Mouse (Mus musculus): ENCODE results near the gene Zfp276.

The Zfp276 gene

DNA sequence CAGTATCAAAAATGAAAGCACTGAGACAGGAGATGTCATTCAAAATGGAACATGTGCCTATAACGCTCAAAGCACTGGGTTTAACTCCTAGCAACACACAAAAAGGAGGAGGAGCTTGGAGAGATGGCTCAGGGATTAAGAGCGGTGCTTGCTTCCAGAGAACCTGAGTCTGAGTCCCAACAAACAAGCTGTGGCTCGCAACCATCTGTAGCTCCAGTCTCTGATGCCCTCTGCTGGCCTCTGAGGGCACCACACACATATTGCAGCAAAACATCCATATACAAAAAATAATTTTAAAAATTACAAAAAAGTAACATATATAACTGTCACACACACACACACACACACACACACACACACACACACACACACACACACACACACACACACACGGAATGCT lies 36.2 kb downstream of the Zfp276 start:
- DNase-seq (ENCODE audit: low spot score in 2 of 2) = peak in 1 of 2 experiments; percentile 33

GRCm38 (mm10) chr8:123290679-123291078 lies 36.7 kb downstream of the Zfp276 start:
- DNase-seq (ENCODE audit: low spot score in 2 of 2) = no peak

- no peak for DNase-seq (ENCODE audit: low spot score in 2 of 2)
Measured at GRCm38 (mm10) chr8:123291716-123292115, 37.7 kb downstream of the Zfp276 start.

- DNase-seq (ENCODE audit: low spot score in 2 of 2) = no peak
Measured at GRCm38 (mm10) chr8:123292281-123292680, 38.3 kb downstream of the Zfp276 start.

- no peak for DNase-seq (ENCODE audit: low spot score in 2 of 2)
Measured at GRCm38 (mm10) chr8:123292785-123293184, 38.8 kb downstream of the Zfp276 start.

DNA sequence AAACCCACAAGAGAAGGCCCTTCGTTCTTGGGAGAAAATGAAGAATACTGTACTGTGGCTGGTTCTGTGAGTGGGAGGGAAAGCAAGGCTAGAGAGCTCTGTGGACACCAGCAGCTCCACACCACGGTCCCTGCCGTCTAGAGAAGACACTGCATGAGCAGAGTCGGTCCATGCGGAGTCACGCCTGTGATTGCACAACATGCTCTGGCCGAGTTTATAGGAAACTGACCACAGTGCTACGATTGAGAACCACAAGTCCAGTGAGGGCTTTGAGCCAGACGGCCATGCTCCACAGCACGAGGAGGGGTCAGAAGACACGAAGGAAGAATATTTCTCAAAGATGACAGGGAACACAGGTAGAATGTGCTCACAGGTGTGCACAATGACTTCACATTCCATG lies 44.3 kb downstream of the Zfp276 start:
- no peak for DNase-seq (ENCODE audit: low spot score in 2 of 2)

DNA sequence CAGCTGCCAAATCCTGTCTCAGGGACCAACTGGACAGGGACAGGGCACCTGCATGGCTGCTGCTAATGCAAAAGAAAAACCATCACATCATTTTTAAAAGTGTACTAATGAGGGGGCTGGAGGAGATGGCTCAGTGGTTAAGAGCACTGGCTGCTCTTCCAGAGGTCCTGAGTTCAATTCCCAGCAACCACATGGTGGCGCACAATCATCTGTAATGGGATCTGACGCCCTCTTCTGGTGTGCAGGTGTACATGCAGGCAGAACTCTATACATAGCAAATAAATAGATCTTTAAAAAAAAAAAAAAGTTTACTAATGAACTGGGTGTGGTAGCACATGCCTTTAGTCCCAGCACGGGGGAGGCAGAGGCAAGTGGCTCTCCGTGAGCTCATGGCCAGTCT lies 54.7 kb downstream of the Zfp276 start:
- DNase-seq (ENCODE audit: low spot score in 2 of 2) = no peak

GRCm38 (mm10) chr8:123317781-123318466 lies 63.9 kb downstream of the Zfp276 start:
- no peak for DNase-seq (ENCODE audit: low spot score in 2 of 2)

DNA sequence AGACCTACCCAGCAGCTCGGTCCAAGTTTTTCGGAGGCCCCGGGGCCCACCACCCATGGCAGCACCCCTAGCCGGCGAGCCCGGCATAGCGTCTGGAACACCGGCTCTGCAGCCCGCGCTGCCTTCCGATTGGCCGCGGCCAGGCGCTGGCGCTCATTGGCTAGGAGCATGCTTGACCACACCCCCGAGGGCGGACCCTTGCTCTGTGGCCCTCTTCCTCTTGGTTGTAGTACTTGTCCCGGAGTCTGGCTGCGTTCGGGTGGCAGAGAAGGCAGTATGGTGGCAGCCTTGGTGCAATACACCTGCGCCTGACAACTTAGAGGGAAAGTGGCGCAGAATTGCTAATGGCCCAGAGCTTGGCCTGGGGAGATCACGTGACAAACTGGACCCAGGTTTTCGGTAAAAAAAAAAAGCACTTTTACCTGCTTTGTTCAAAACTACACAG lies 64.5 kb downstream of the Zfp276 start, which contains the start of gene Fanca:
TSS of gene Fanca (minus strand) at position 110 of the 445 bp plus-strand sequence.
- DNase-seq (ENCODE audit: low spot score in 2 of 2) = peak; percentile 94 to 96

Measured in thymus, postnatal 10 days (tissue).